Mouse (Mus musculus) heart, embryonic 16.5 days (tissue): Measurements from ENCODE around the gene Ing5. TPM values are rescaled to one million over a fixed set of nuclear protein-coding genes. Genes with fewer than 3 reads are reported as not detected.

Experiments
- ATAC-seq: fragments of 200-750 bp; cut with Nextera tagmentation; replicated peaks from 2 replicates; pipeline ENCODE4 v1.8.0; 2017; ENCODE audit warnings: moderate number of reproducible peaks; ENCODE audit not compliant: insufficient read depth, low FRiP score; ENCODE audit errors: extremely low read depth
- H3K27ac ChIP-seq: fragments of 300-500 bp; sonication (generic); 2 replicates; pipeline ENCODE4 v1.5.1; 2014; ENCODE audit warnings: mild to moderate bottlenecking, low read length, control low read depth, moderate library complexity
- H3K27me3 ChIP-seq: fragments of 300-500 bp; sonication (generic); 2 replicates; pipeline ENCODE4 v1.6.1; 2014; ENCODE audit warnings: low read length, mixed read lengths; ENCODE audit not compliant: control insufficient read depth, insufficient read depth
- H3K36me3 ChIP-seq: fragments of 300-500 bp; sonication (generic); 2 replicates; pipeline ENCODE4 v1.6.1; 2014; ENCODE audit not compliant: control insufficient read depth, insufficient read depth
- H3K4me1 ChIP-seq: fragments of 300-500 bp; sonication (generic); 2 replicates; pipeline ENCODE4 v1.6.1; 2014; ENCODE audit warnings: low read length, mixed read lengths; ENCODE audit not compliant: control insufficient read depth, insufficient read depth
- H3K4me2 ChIP-seq: fragments of 300-500 bp; sonication (generic); 2 replicates; pipeline ENCODE4 v1.6.1; 2014; ENCODE audit warnings: low read depth, mild to moderate bottlenecking, control low read depth, low read length
- H3K4me3 ChIP-seq: fragments of 300-500 bp; sonication (generic); 2 replicates; pipeline ENCODE4 v1.5.1; 2014; ENCODE audit warnings: mild to moderate bottlenecking, control low read depth, low read length
- H3K9ac ChIP-seq: fragments of 300-500 bp; sonication (generic); 2 replicates; pipeline ENCODE4 v1.6.1; 2014; ENCODE audit warnings: low read length, control low read depth
- H3K9me3 ChIP-seq: fragments of 300-500 bp; sonication (generic); replicated peaks from 2 replicates; pipeline ENCODE4 v1.6.1; 2016; ENCODE audit warnings: low read length; ENCODE audit not compliant: control insufficient read depth
- WGBS: fragments of 180-500 bp; shearing (Covaris S2); extraction: QIAGEN DNeasy Blood & Tissue Kit; methylation state at CpG from one replicate; pipeline ENCODE4 v1.1.7; 2014; 5-methylcytosine and 5-hydroxymethylcytosine counted together
- polyA plus RNA-seq: library from polyadenylated mRNA; unstranded; fragments of >200 nt; fragmentation: Nextera tagmentation; extraction: Ambion mirVana; gene quantifications from 2 replicates; pipeline ENCODE4 v1.2.1, GENCODE M21; 2015

Ing5 gene
- polyA plus RNA-seq, 1 experiment from 2014 or later: 13.0 TPM

GRCm38 (mm10) chr1:93804818-93805217 is 1.1 kb downstream of the Ing5 start:
- ATAC-seq: no peak

GRCm38 (mm10) chr1:93805221-93805951 is 1.6 kb downstream of the Ing5 start:
- H3K4me3 ChIP-seq: no peak overlapping the region; the same call in 1 of the 2 replicates
- no peak for ATAC-seq
- H3K27ac ChIP-seq: peak overlapping the region; percentile 96

More at GRCm38 (mm10) chr1:93804818-93805217, 1.1 kb downstream of the Ing5 start:
- Histone ChIP-seq H3K4me3 (peak overlapping the region; percentile 89), H3K27ac (peak overlapping the region; percentile 96), H3K9ac (peak overlapping the region; percentile 90), H3K4me2 (peak overlapping the region; percentile 92), H3K4me1 (peaks cover 35% of the 10 kb centered on the region), H3K27me3 (no peaks in the 10 kb centered on the region), H3K9me3 (no peaks in the 10 kb centered on the region), H3K36me3 (peaks cover 29% of the 10 kb centered on the region)
- WGBS: 47% methylated on average over 4 of the region's 4 CpGs

GRCm38 (mm10) chr1:93808871-93809270 is 5.1 kb downstream of the Ing5 start:
- H3K27ac ChIP-seq: no peak overlapping the region
- H3K36me3 ChIP-seq: peaks cover 51% of the 10 kb centered on the region
- no peak overlapping the region for H3K4me2 ChIP-seq
- no peak overlapping the region for H3K9ac ChIP-seq
- peaks cover 16% of the 10 kb centered on the region for H3K4me1 ChIP-seq
- 90% methylated on average over 4 of the region's 4 CpGs for WGBS
- no peaks in the 10 kb centered on the region for H3K27me3 ChIP-seq
- no peaks in the 10 kb centered on the region for H3K9me3 ChIP-seq
- no peak for ATAC-seq
- H3K4me3 ChIP-seq: no peak overlapping the region

More at GRCm38 (mm10) chr1:93805221-93805951, 1.6 kb downstream of the Ing5 start:
- Histone ChIP-seq H3K27me3 (no peaks in the 10 kb centered on the region), H3K4me1 (peaks cover 35% of the 10 kb centered on the region), H3K4me2 (peak overlapping the region; percentile 92), H3K9me3 (no peaks in the 10 kb centered on the region), H3K9ac (peak overlapping the region; percentile 90), H3K36me3 (peaks cover 33% of the 10 kb centered on the region)
- WGBS: 62% methylated on average over 5 of the region's 5 CpGs

- Histone ChIP-seq H3K4me3 (no peak overlapping the region), H3K27me3 (no peaks in the 10 kb centered on the region), H3K36me3 (peaks cover 62% of the 10 kb centered on the region), H3K27ac (no peak overlapping the region), H3K4me2 (no peak overlapping the region), H3K9me3 (no peaks in the 10 kb centered on the region), H3K9ac (no peak overlapping the region), H3K4me1 (peaks cover 7% of the 10 kb centered on the region)
- WGBS: 94% methylated on average over 3 of the region's 3 CpGs
- ATAC-seq: no peak
Observed at GRCm38 (mm10) chr1:93810011-93810410, 6.2 kb downstream of the Ing5 start.

GRCm38 (mm10) chr1:93811495-93812039 is 7.8 kb downstream of the Ing5 start:
- no peaks in the 10 kb centered on the region for H3K27me3 ChIP-seq
- H3K4me3 ChIP-seq: no peak overlapping the region
- 75% methylated on average over 8 of the region's 8 CpGs for WGBS
- no peak overlapping the region for H3K27ac ChIP-seq
- H3K9me3 ChIP-seq: no peaks in the 10 kb centered on the region
- H3K36me3 ChIP-seq: peaks cover 69% of the 10 kb centered on the region
- H3K4me2 ChIP-seq: no peak overlapping the region
- H3K4me1 ChIP-seq: no peaks in the 10 kb centered on the region
- no peak overlapping the region for H3K9ac ChIP-seq
- no peak for ATAC-seq

GRCm38 (mm10) chr1:93817823-93818532 is 14.2 kb downstream of the Ing5 start:
- H3K27ac ChIP-seq: no peak overlapping the region
- H3K4me3 ChIP-seq: no peak overlapping the region
- 90% methylated on average over 8 of the region's 8 CpGs for WGBS
- no peaks in the 10 kb centered on the region for H3K4me1 ChIP-seq
- H3K4me2 ChIP-seq: no peak overlapping the region
- H3K9me3 ChIP-seq: no peaks in the 10 kb centered on the region
- no peak overlapping the region for H3K9ac ChIP-seq
- H3K36me3 ChIP-seq: peaks cover 63% of the 10 kb centered on the region
- no peak for ATAC-seq
- H3K27me3 ChIP-seq: no peaks in the 10 kb centered on the region

GRCm38 (mm10) chr1:93818722-93819121 is 15.0 kb downstream of the Ing5 start:
- Histone ChIP-seq H3K9ac (no peak overlapping the region), H3K27me3 (no peaks in the 10 kb centered on the region), H3K4me1 (no peaks in the 10 kb centered on the region), H3K4me2 (no peak overlapping the region), H3K9me3 (no peaks in the 10 kb centered on the region), H3K36me3 (peaks cover 57% of the 10 kb centered on the region), H3K4me3 (no peak overlapping the region), H3K27ac (no peak overlapping the region)
- ATAC-seq: no peak
- 89% methylated on average over 7 of the region's 7 CpGs for WGBS

- Histone ChIP-seq H3K36me3 (peaks cover 15% of the 10 kb centered on the region), H3K4me2 (no peak overlapping the region), H3K27ac (peak overlapping the region; percentile 12), H3K4me1 (peaks cover 12% of the 10 kb centered on the region), H3K4me3 (no peak overlapping the region), H3K9me3 (no peaks in the 10 kb centered on the region), H3K27me3 (no peaks in the 10 kb centered on the region), H3K9ac (no peak overlapping the region; the same call in 1 of the 2 replicates)
- 71% methylated on average over 3 of the region's 3 CpGs for WGBS
- no peak for ATAC-seq
Observed at GRCm38 (mm10) chr1:93823796-93824495, 20.2 kb downstream of the Ing5 start.
